Mouse (Mus musculus): ENCODE results near the gene Terf2ip. TPM values are rescaled to one million over a fixed set of nuclear protein-coding genes. Genes with fewer than 3 reads are reported as not detected.

Terf2ip gene
- total RNA-seq, 4 experiments from 2014 or later, result 8.6 to 10.6 (median 9.2) TPM

DNA sequence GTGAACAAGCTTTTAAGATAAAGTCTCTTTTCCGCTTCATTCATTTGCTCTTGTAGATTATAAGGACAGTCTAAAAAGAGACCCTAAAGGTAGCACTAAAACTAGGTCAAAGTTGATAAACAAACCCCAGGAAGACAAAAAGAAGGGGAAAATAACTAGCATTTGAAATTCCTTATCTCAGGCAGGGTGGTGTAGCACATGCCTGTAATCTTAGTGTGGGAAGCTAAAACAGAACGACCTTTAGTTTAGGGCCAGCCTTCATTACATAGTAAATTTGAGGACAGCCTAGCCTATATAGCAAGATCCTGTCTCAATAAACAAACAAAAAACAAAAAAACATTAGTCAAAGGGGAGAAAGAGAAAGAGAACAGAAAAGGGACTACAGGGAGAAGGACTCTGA, 3.5 kb upstream of the Terf2ip start:
- DNase-seq (ENCODE audit: low spot score in 2 of 2), result no peak

DNA sequence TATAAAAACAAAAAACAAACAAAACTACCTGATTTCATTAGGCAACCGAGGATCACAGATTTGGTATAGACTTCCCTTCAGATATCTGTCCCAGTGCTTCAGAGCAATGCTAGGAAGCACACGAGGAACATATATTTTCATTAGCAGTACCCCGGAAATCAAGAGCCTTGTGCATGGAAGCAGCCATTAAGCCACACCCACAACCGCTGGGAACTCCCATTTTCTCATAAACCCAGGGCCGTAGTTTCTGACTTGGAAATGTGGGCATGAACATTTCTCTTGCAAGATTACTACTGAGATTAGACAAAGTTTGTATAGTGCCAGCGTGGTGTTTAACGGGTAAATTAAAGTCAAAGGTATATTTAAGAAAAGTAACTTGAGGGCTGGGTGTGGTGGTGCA, 1.6 kb upstream of the Terf2ip start:
- no peak for DNase-seq (ENCODE audit: low spot score in 2 of 2)

- peak in 1 of 2 experiments; percentile 9 for DNase-seq (ENCODE audit: low spot score in 2 of 2)
Observed at GRCm38 (mm10) chr8:112011816-112012242, 631 bp downstream of the Terf2ip start.

DNA sequence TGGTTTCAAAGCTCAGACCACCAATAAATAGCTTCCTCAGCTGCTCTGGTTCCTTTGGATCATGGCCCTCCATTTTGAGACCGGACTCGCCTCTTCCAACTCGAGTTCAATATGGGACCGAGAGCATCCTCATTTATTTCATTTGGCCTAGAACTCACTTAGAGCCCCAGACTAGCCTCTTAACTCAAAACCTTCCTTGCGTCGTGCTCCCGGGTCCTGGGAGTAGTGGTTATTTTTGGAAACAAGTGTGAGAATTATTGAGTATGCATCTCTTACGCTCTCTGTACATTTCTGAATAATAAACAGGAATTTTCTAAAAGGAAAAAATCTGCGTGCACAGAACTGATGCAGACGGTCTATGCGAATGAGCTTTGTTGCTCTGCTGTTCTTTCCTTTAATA, 3.7 kb downstream of the Terf2ip start, which contains the start of gene Gm6793:
TSS of gene Gm6793 (minus strand) at position 101 of the 400 bp plus-strand sequence.
- no peak for DNase-seq (ENCODE audit: low spot score in 2 of 2)

DNA sequence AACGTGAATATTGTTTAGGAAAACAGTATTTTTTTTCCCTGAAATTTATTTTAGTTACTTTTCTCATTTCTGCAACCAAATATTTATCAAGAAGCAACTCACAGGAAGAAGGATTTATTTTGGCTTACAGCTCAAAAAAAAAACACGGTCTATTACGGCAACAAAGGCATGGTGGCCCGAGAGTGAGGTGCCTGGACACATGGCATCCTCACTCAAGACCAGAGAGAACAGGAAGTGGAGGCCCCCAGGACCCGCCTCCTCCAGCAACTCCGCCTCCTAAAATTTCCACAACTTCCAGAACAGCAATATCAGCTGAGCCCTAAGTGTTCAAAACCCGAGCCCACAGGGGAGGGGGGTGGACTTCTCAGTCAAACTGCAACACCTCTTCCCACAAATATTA, 18.3 kb downstream of the Terf2ip start:
- no peak for DNase-seq (ENCODE audit: low spot score in 2 of 2)

- DNase-seq (ENCODE audit: low spot score in 2 of 2), result no peak
Observed at GRCm38 (mm10) chr8:112030663-112031062, 19.5 kb downstream of the Terf2ip start.

DNA sequence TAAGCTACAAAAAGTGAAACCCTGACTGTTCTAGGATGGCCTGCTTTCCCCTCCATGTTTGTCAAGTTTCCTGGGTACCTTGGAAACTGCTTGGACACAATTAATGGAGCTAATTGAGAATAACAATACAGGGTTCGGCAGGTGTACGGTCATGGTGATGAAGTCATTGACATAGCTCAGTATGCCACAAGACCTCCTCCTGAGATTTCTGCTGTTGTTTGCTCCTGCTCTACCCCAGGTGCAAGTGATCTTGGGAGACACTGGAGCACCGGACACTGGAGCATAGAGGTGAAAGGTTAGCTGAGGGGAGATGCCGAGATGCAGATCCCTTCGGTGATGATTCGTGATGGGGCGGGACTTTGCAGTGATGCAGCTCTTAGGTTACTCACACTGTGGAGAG, 21.9 kb downstream of the Terf2ip start:
- no peak for DNase-seq (ENCODE audit: low spot score in 2 of 2)

- peak in 1 of 2 experiments; percentile 12 for DNase-seq (ENCODE audit: low spot score in 2 of 2)
Observed at GRCm38 (mm10) chr8:112034603-112035002, 23.4 kb downstream of the Terf2ip start.

- DNase-seq (ENCODE audit: low spot score in 2 of 2), result no peak
Observed at GRCm38 (mm10) chr8:112037521-112037920, 26.3 kb downstream of the Terf2ip start.

GRCm38 (mm10) chr8:112045182-112045581, 34.0 kb downstream of the Terf2ip start:
- no peak for DNase-seq (ENCODE audit: low spot score in 2 of 2)

GRCm38 (mm10) chr8:112045896-112046295, 34.7 kb downstream of the Terf2ip start:
- DNase-seq (ENCODE audit: low spot score in 2 of 2), result peak; percentile 40 to 43

DNA sequence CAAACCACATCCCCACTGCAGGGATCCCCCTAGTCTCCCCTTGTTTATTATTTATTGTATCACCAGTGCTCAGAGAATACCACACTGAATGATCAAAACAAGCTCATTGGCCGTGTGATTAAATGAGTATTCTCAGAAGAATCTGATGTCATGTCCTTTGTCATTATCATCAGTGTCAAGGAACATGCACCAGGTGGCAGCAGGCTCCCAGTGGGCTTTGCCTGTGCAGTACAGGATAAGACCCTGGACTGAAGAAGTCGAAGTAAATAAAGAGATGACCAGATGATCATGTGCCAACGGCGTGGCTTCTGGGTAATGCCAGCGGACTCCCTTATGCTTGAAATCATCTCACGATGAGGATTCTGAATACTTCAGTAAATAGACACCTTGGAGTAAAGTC, 37.1 kb downstream of the Terf2ip start:
- DNase-seq (ENCODE audit: low spot score in 2 of 2), result no peak

- no peak for DNase-seq (ENCODE audit: low spot score in 2 of 2)
Observed at GRCm38 (mm10) chr8:112049984-112050383, 38.8 kb downstream of the Terf2ip start.

DNA sequence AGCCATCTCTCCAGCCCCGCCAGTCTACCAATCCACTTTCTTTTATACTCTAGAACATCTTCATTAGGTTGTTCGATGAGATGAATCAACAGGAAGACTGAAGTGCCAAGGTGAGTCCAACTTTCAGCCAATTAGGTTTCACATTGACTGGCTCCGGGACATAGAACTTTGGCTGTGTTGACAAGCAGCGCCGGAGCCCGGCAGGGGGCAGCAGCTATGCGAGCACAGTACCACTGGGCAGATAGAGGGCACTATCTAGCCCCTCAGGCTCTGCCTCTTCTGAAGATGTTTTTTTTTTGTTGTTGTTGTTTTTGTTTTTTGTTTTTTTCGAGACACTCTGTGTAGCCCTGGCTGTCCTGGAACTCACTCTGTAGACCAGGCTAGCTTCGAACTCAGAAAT, 40.3 kb downstream of the Terf2ip start:
- no peak for DNase-seq (ENCODE audit: low spot score in 2 of 2)

GRCm38 (mm10) chr8:112054456-112054855, 43.3 kb downstream of the Terf2ip start:
- no peak for DNase-seq (ENCODE audit: low spot score in 2 of 2)

GRCm38 (mm10) chr8:112061372-112061771, 50.2 kb downstream of the Terf2ip start:
- no peak for DNase-seq (ENCODE audit: low spot score in 2 of 2)

Other genes with a start within 250 kb of the Terf2ip start
- gene Cfdp1, start 157.1 kb upstream of the Terf2ip start, total RNA-seq (2022), result 10 to 100 TPM; 11.7 to 17.6 (median 14.7) TPM
- 1 to 10 TPM; 1.9 to 2.2 (median 2.1) TPM for gene Tmem170, start 134.6 kb upstream of the Terf2ip start, total RNA-seq (2022)
- not detected for gene Chst5, start 101.0 kb upstream of the Terf2ip start, total RNA-seq (2022)
- 1 to 10 TPM in 1 of 4 experiments, under 1 TPM in 3; 0.41 to 1.0 (median 0.74) TPM for gene Tmem231, start 77.5 kb upstream of the Terf2ip start, total RNA-seq (2022)
- 100 to 1,000 TPM; 112 to 138 (median 117) TPM for gene Gabarapl2, start 70.7 kb upstream of the Terf2ip start, total RNA-seq (2022)
- gene Adat1, start 19.1 kb upstream of the Terf2ip start, total RNA-seq (2022), result 1 to 10 TPM; 1.7 to 2.5 (median 2.3) TPM
- 100 to 1,000 TPM; 128 to 150 (median 134) TPM for gene Kars, start 75 bp upstream of the Terf2ip start, total RNA-seq (2022)
- gene Gm6793, start 3.6 kb downstream of the Terf2ip start, total RNA-seq (2022), result not detected

Data from gastrocnemius, adult 8-10 months (tissue).